Mouse (Mus musculus): ENCODE measurements around the gene Yars. TPM values are rescaled to one million over a fixed set of nuclear protein-coding genes. Genes with fewer than 3 reads are reported as not detected.

Yars gene
- polyA plus RNA-seq, 1 experiment from 2014 or later = 92.6 TPM

- no peaks in the 10 kb centered on the region for H3K27me3 ChIP-seq (ENCODE audit: control insufficient read depth, insufficient read depth, low read length)
- no peaks in the 10 kb centered on the region for H3K4me1 ChIP-seq (ENCODE audit: control insufficient read depth, insufficient read depth, low read length)
- H3K4me3 ChIP-seq (ENCODE audit: low read length) = no peak overlapping the region
- H3K27ac ChIP-seq (ENCODE audit: low read depth, low read length) = no peak overlapping the region
- no peak for ATAC-seq (ENCODE audit: low FRiP score, low TSS enrichment)
- H3K9me3 ChIP-seq (ENCODE audit: control insufficient read depth, low read length) = no peaks in the 10 kb centered on the region
- no peak overlapping the region for H3K4me2 ChIP-seq (replicated peaks; ENCODE audit: low read depth, low read length)
- H3K36me3 ChIP-seq (ENCODE audit: control insufficient read depth, insufficient read depth, low read length) = peaks cover 29% of the 10 kb centered on the region
- no peak overlapping the region for H3K9ac ChIP-seq (ENCODE audit: low read depth, low read length)
- WGBS = 59% methylated on average over 2 of the region's 2 CpGs
Measured at GRCm38 (mm10) chr4:129146392-129146791, 43.2 kb upstream of the Yars start.

DNA sequence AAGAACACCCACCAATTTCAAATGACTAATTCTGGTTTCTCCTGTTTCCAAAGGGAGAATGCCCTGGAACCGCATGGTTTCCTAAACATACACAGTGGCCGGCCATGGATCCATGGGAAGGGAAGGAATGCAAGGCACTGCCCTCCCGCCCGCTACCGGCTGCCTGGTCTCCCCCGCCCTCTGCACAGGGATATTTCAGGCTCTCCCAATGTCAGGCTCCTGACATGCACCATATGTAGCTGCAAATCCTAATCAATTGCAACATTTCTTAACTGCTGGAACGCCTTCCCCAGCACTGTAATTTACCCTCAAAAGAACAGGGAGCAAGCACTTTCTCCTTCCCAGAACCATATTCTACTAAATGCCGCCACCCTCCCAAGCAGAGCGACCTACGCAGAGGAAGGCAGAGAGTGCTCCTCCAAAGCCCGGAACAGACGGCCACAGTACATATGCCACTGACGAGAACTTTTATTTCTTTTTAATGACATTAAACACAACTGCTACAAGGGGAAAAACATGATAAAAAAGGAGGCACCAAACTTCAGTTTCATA is 41.9 kb upstream of the Yars start:
- Histone ChIP-seq H3K27ac (ENCODE audit: low read depth, low read length) (peak overlapping the region; percentile 43; the same call in 1 of the 2 replicates), H3K36me3 (ENCODE audit: control insufficient read depth, insufficient read depth, low read length) (peaks cover 41% of the 10 kb centered on the region), H3K4me3 (ENCODE audit: low read length) (no peak overlapping the region), H3K4me1 (ENCODE audit: control insufficient read depth, insufficient read depth, low read length) (no peaks in the 10 kb centered on the region), H3K9me3 (ENCODE audit: control insufficient read depth, low read length) (no peaks in the 10 kb centered on the region), H3K4me2 (replicated peaks; ENCODE audit: low read depth, low read length) (no peak overlapping the region), H3K9ac (ENCODE audit: low read depth, low read length) (no peak overlapping the region), H3K27me3 (ENCODE audit: control insufficient read depth, insufficient read depth, low read length) (no peaks in the 10 kb centered on the region)
- 65% methylated on average over 13 of the region's 13 CpGs for WGBS
- no peak for ATAC-seq (ENCODE audit: low FRiP score, low TSS enrichment)

GRCm38 (mm10) chr4:129149321-129149720 is 40.2 kb upstream of the Yars start:
- Histone ChIP-seq H3K27me3 (ENCODE audit: control insufficient read depth, insufficient read depth, low read length) (no peaks in the 10 kb centered on the region), H3K9me3 (ENCODE audit: control insufficient read depth, low read length) (no peaks in the 10 kb centered on the region), H3K4me1 (ENCODE audit: control insufficient read depth, insufficient read depth, low read length) (no peaks in the 10 kb centered on the region), H3K9ac (ENCODE audit: low read depth, low read length) (no peak overlapping the region), H3K36me3 (ENCODE audit: control insufficient read depth, insufficient read depth, low read length) (peaks cover 55% of the 10 kb centered on the region), H3K4me2 (replicated peaks; ENCODE audit: low read depth, low read length) (no peak overlapping the region), H3K4me3 (ENCODE audit: low read length) (no peak overlapping the region), H3K27ac (ENCODE audit: low read depth, low read length) (no peak overlapping the region)
- 88% methylated on average over 1 of the region's 1 CpGs for WGBS
- no peak for ATAC-seq (ENCODE audit: low FRiP score, low TSS enrichment)

GRCm38 (mm10) chr4:129151276-129151811 is 38.2 kb upstream of the Yars start:
- ATAC-seq (ENCODE audit: low FRiP score, low TSS enrichment) = no peak
- no peaks in the 10 kb centered on the region for H3K9me3 ChIP-seq (ENCODE audit: control insufficient read depth, low read length)
- WGBS = 86% methylated on average over 4 of the region's 4 CpGs
- H3K9ac ChIP-seq (ENCODE audit: low read depth, low read length) = no peak overlapping the region
- no peak overlapping the region for H3K4me2 ChIP-seq (replicated peaks; ENCODE audit: low read depth, low read length)
- no peak overlapping the region; the same call in 1 of the 2 replicates for H3K27ac ChIP-seq (ENCODE audit: low read depth, low read length)
- no peaks in the 10 kb centered on the region for H3K4me1 ChIP-seq (ENCODE audit: control insufficient read depth, insufficient read depth, low read length)
- H3K4me3 ChIP-seq (ENCODE audit: low read length) = no peak overlapping the region
- H3K27me3 ChIP-seq (ENCODE audit: control insufficient read depth, insufficient read depth, low read length) = no peaks in the 10 kb centered on the region
- H3K36me3 ChIP-seq (ENCODE audit: control insufficient read depth, insufficient read depth, low read length) = peaks cover 73% of the 10 kb centered on the region

DNA sequence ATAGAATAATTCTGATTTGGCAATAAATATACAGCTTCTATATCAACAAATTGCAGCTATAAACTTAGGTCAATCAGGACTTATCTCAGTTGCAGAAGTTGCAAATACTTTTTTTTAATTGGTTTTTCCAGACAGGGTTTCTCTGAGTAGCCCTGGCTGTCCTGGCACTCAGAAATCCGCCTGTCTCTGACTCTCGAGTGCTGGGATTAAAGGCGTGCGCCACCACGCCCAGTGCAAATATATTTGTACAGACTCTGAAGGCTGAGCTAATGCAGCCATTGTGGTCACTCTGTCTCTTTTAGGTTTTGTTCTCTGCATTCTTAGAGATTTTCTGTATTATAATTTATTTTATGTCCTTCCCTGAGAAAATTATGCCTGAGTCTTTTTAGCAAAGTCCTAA is 32.0 kb upstream of the Yars start:
- Histone ChIP-seq H3K27me3 (ENCODE audit: control insufficient read depth, insufficient read depth, low read length) (no peaks in the 10 kb centered on the region), H3K27ac (ENCODE audit: low read depth, low read length) (no peak overlapping the region), H3K9ac (ENCODE audit: low read depth, low read length) (no peak overlapping the region), H3K4me2 (replicated peaks; ENCODE audit: low read depth, low read length) (no peak overlapping the region), H3K9me3 (ENCODE audit: control insufficient read depth, low read length) (no peaks in the 10 kb centered on the region), H3K36me3 (ENCODE audit: control insufficient read depth, insufficient read depth, low read length) (peaks cover 59% of the 10 kb centered on the region), H3K4me3 (ENCODE audit: low read length) (no peak overlapping the region), H3K4me1 (ENCODE audit: control insufficient read depth, insufficient read depth, low read length) (no peaks in the 10 kb centered on the region)
- WGBS = 89% methylated on average over 5 of the region's 5 CpGs
- ATAC-seq (ENCODE audit: low FRiP score, low TSS enrichment) = no peak

DNA sequence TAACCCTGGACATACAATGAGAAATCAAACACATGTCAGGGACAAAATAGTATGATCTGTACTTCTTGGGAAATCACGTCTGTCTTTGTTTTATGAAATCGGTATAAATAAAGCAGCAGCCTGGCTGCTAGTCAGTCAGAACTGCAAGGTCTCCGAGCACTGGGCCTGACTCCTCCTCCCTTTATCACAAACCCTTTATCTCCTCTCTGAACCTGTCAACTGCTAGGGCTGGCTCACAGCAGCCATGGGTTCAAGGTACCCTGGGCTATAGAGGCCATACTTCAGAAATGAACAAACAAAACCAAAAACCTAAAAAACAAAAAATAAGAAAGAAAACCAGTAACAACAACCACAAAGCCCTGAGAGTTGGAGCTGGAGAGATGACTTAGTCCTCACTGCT is 31.0 kb upstream of the Yars start:
- no peak for ATAC-seq (ENCODE audit: low FRiP score, low TSS enrichment)
- no peak overlapping the region for H3K4me2 ChIP-seq (replicated peaks; ENCODE audit: low read depth, low read length)
- peaks cover 53% of the 10 kb centered on the region for H3K36me3 ChIP-seq (ENCODE audit: control insufficient read depth, insufficient read depth, low read length)
- H3K9ac ChIP-seq (ENCODE audit: low read depth, low read length) = no peak overlapping the region
- no peak overlapping the region for H3K4me3 ChIP-seq (ENCODE audit: low read length)
- H3K4me1 ChIP-seq (ENCODE audit: control insufficient read depth, insufficient read depth, low read length) = no peaks in the 10 kb centered on the region
- H3K27me3 ChIP-seq (ENCODE audit: control insufficient read depth, insufficient read depth, low read length) = no peaks in the 10 kb centered on the region
- 72% methylated on average over 3 of the region's 3 CpGs for WGBS
- no peak overlapping the region for H3K27ac ChIP-seq (ENCODE audit: low read depth, low read length)
- no peaks in the 10 kb centered on the region for H3K9me3 ChIP-seq (ENCODE audit: control insufficient read depth, low read length)

- H3K9me3 ChIP-seq (ENCODE audit: control insufficient read depth, low read length) = no peaks in the 10 kb centered on the region; the same call in 1 of the 2 replicates
- 91% methylated on average over 1 of the region's 1 CpGs for WGBS
Measured at GRCm38 (mm10) chr4:129161076-129161475, 28.5 kb upstream of the Yars start.

GRCm38 (mm10) chr4:129161581-129162255 is 27.8 kb upstream of the Yars start:
- Histone ChIP-seq H3K4me2 (replicated peaks; ENCODE audit: low read depth, low read length) (no peak overlapping the region), H3K9me3 (ENCODE audit: control insufficient read depth, low read length) (no peaks in the 10 kb centered on the region; the same call in 1 of the 2 replicates), H3K36me3 (ENCODE audit: control insufficient read depth, insufficient read depth, low read length) (peaks cover 43% of the 10 kb centered on the region), H3K9ac (ENCODE audit: low read depth, low read length) (no peak overlapping the region), H3K4me1 (ENCODE audit: control insufficient read depth, insufficient read depth, low read length) (no peaks in the 10 kb centered on the region), H3K27ac (ENCODE audit: low read depth, low read length) (no peak overlapping the region), H3K27me3 (ENCODE audit: control insufficient read depth, insufficient read depth, low read length) (no peaks in the 10 kb centered on the region), H3K4me3 (ENCODE audit: low read length) (no peak overlapping the region)
- no peak for ATAC-seq (ENCODE audit: low FRiP score, low TSS enrichment)
- WGBS = 89% methylated on average over 4 of the region's 4 CpGs

More at GRCm38 (mm10) chr4:129161076-129161475, 28.5 kb upstream of the Yars start:
- peaks cover 45% of the 10 kb centered on the region for H3K36me3 ChIP-seq (ENCODE audit: control insufficient read depth, insufficient read depth, low read length)
- no peak overlapping the region for H3K9ac ChIP-seq (ENCODE audit: low read depth, low read length)
- ATAC-seq (ENCODE audit: low FRiP score, low TSS enrichment) = no peak
- H3K4me2 ChIP-seq (replicated peaks; ENCODE audit: low read depth, low read length) = no peak overlapping the region
- H3K4me1 ChIP-seq (ENCODE audit: control insufficient read depth, insufficient read depth, low read length) = no peaks in the 10 kb centered on the region
- no peaks in the 10 kb centered on the region for H3K27me3 ChIP-seq (ENCODE audit: control insufficient read depth, insufficient read depth, low read length)
- H3K27ac ChIP-seq (ENCODE audit: low read depth, low read length) = no peak overlapping the region
- no peak overlapping the region for H3K4me3 ChIP-seq (ENCODE audit: low read length)

- no peaks in the 10 kb centered on the region for H3K4me1 ChIP-seq (ENCODE audit: control insufficient read depth, insufficient read depth, low read length)
- H3K4me2 ChIP-seq (replicated peaks; ENCODE audit: low read depth, low read length) = no peak overlapping the region
- H3K27me3 ChIP-seq (ENCODE audit: control insufficient read depth, insufficient read depth, low read length) = no peaks in the 10 kb centered on the region
- no peak for ATAC-seq (ENCODE audit: low FRiP score, low TSS enrichment)
- no peak overlapping the region for H3K9ac ChIP-seq (ENCODE audit: low read depth, low read length)
- no peak overlapping the region for H3K27ac ChIP-seq (ENCODE audit: low read depth, low read length)
- peaks cover 65% of the 10 kb centered on the region for H3K36me3 ChIP-seq (ENCODE audit: control insufficient read depth, insufficient read depth, low read length)
- peaks cover 4% of the 10 kb centered on the region; the same call in 1 of the 2 replicates for H3K9me3 ChIP-seq (ENCODE audit: control insufficient read depth, low read length)
- H3K4me3 ChIP-seq (ENCODE audit: low read length) = no peak overlapping the region
- WGBS = 69% methylated on average over 1 of the region's 1 CpGs
Measured at GRCm38 (mm10) chr4:129172529-129172928, 17.0 kb upstream of the Yars start.

Measured in kidney, embryonic 14.5 days (tissue).